In genomic region chr7:127912190-127912871, GRCm38 (mm10) we compare ENCODE assay signal across 8 mouse cellular contexts. TPM values are rescaled to one million over a fixed set of nuclear protein-coding genes. Genes with fewer than 3 reads are reported as not detected.
DNase-seq lines count a peak whose midpoint lies in the region; ATAC-seq and TF ChIP-seq lines count a peak whose summit lies in the region.

Kat8 (plus strand) TSS chr7:127912516.

- H3K9ac ChIP-seq in forebrain, embryonic 15.5 days (replicated peaks): peak within 1 kb of the TSS; percentile 81
- peak within 1 kb of the TSS; percentile 83 for H3K9ac ChIP-seq in liver, postnatal 0 days (replicated peaks)
- H3K9ac ChIP-seq in neural tube, embryonic 14.5 days (replicated peaks; ENCODE audit: low read depth, low read length): peak within 1 kb of the TSS; percentile 61

- H3K9me3 ChIP-seq in G1E (replicated peaks): no peaks in the 10 kb centered on the region
- H3K9me3 ChIP-seq in forebrain, embryonic 15.5 days: no peaks in the 10 kb centered on the region
- H3K9me3 ChIP-seq in liver, postnatal 0 days (ENCODE audit: low read length): no peaks in the 10 kb centered on the region
- no peaks in the 10 kb centered on the region for H3K9me3 ChIP-seq in neural tube, embryonic 14.5 days (ENCODE audit: control insufficient read depth, low read length)

- H3K4me3 ChIP-seq in G1E (ENCODE audit: low read depth, low read length): peak within 1 kb of the TSS; percentile 87
- H3K4me3 ChIP-seq in forebrain, embryonic 15.5 days: peak within 1 kb of the TSS; percentile 89
- peak within 1 kb of the TSS; percentile 95 for H3K4me3 ChIP-seq in liver, postnatal 0 days (ENCODE audit: low read depth, low read length)
- H3K4me3 ChIP-seq in neural tube, embryonic 14.5 days (ENCODE audit: low read depth, low read length): peak within 1 kb of the TSS; percentile 65
- peak within 1 kb of the TSS; percentile 92 for H3K4me3 ChIP-seq in testis, adult 2 months (ENCODE audit: control insufficient read depth, low read depth, low read length)

- DNase-seq in G1E (ENCODE audit: low spot score): peak; percentile 83
- peak; percentile 86 for DNase-seq in cerebellum, adult 11-12 months
- DNase-seq in heart, postnatal 14 days: peak; percentile 81 to 88
- DNase-seq in layer of hippocampus, adult 11-12 months (ENCODE audit: low spot score): peak; percentile 88
- peak; percentile 93 for DNase-seq in liver, postnatal 0 days

- no peaks in the 10 kb centered on the region for H3K27me3 ChIP-seq in G1E (ENCODE audit: insufficient read depth, low read length)
- no peaks in the 10 kb centered on the region for H3K27me3 ChIP-seq in forebrain, embryonic 15.5 days
- H3K27me3 ChIP-seq in liver, postnatal 0 days (ENCODE audit: insufficient read depth, low read length): no peaks in the 10 kb centered on the region
- no peaks in the 10 kb centered on the region for H3K27me3 ChIP-seq in neural tube, embryonic 14.5 days (ENCODE audit: control insufficient read depth, insufficient read depth, low read length)
- no peaks in the 10 kb centered on the region for H3K27me3 ChIP-seq in testis, adult 2 months (ENCODE audit: control insufficient read depth, insufficient read depth, low read length)

- peaks cover 21% of the 10 kb centered on the region for H3K4me1 ChIP-seq in G1E (ENCODE audit: insufficient read depth, low read depth, low read length)
- H3K4me1 ChIP-seq in forebrain, embryonic 15.5 days: peaks cover 15% of the 10 kb centered on the region
- peaks cover 10% of the 10 kb centered on the region for H3K4me1 ChIP-seq in liver, postnatal 0 days (ENCODE audit: insufficient read depth)
- peaks cover 5% of the 10 kb centered on the region; the same call in 1 of the 2 replicates for H3K4me1 ChIP-seq in neural tube, embryonic 14.5 days (ENCODE audit: control insufficient read depth, insufficient read depth, low read length)
- no peaks in the 10 kb centered on the region for H3K4me1 ChIP-seq in testis, adult 2 months (ENCODE audit: control insufficient read depth, insufficient read depth, low read length)

- H3K36me3 ChIP-seq in G1E (replicated peaks): peaks cover 63% of the 10 kb centered on the region
- peaks cover 41% of the 10 kb centered on the region for H3K36me3 ChIP-seq in forebrain, embryonic 15.5 days
- peaks cover 36% of the 10 kb centered on the region for H3K36me3 ChIP-seq in liver, postnatal 0 days (replicated peaks; ENCODE audit: insufficient read depth, low read length)
- peaks cover 19% of the 10 kb centered on the region for H3K36me3 ChIP-seq in neural tube, embryonic 14.5 days (ENCODE audit: control insufficient read depth, insufficient read depth, low read length)
- H3K36me3 ChIP-seq in testis, adult 2 months (ENCODE audit: control insufficient read depth, insufficient read depth, low read length): peaks cover 1% of the 10 kb centered on the region; the same call in 1 of the 2 replicates

- under 1% methylated on average over 40 of the region's 40 CpGs for WGBS in forebrain, embryonic 15.5 days
- whole genome bisulfite sequencing in liver, postnatal 0 days (ENCODE audit: insufficient replicate concordance): under 1% methylated on average over 40 of the region's 40 CpGs
- 1% methylated on average over 40 of the region's 40 CpGs for WGBS in neural tube, embryonic 14.5 days

- H3K27ac ChIP-seq in forebrain, embryonic 15.5 days (replicated peaks): peak within 1 kb of the TSS; percentile 84
- peak within 1 kb of the TSS; percentile 83 for H3K27ac ChIP-seq in liver, postnatal 0 days (ENCODE audit: low read depth)
- H3K27ac ChIP-seq in neural tube, embryonic 14.5 days (ENCODE audit: low read depth, low read length): peak within 1 kb of the TSS; percentile 70
- H3K27ac ChIP-seq in testis, adult 2 months (ENCODE audit: control insufficient read depth, insufficient read depth, low read depth, low read length): peak within 1 kb of the TSS; percentile 83

- no peak for TF ChIP-seq CTCF in G1E (IDR thresholded peaks at IDR 0.05; ENCODE audit: low read depth, low read length)
- TF ChIP-seq CTCF in liver, postnatal 0 days (IDR thresholded peaks at IDR 0.05; ENCODE audit: low read depth): no peak
- no peak for TF ChIP-seq CTCF in testis, adult 2 months (IDR thresholded peaks at IDR 0.05; ENCODE audit: control insufficient read depth, insufficient read depth, insufficient replicate concordance, low read depth, low read length)

- TF ChIP-seq EP300 in liver, postnatal 0 days (IDR thresholded peaks at IDR 0.05; ENCODE audit: low read depth): peak; percentile 66

- peak; percentile 86 for ATAC-seq in G1E (ENCODE audit: extremely low read depth, insufficient number of reproducible peaks, low FRiP score, poor library complexity, severe bottlenecking)
- peak; percentile 97 for ATAC-seq in forebrain, embryonic 15.5 days (replicated peaks)
- peak; percentile 97 for ATAC-seq in liver, postnatal 0 days
- peak; percentile 96 for ATAC-seq in neural tube, embryonic 14.5 days (ENCODE audit: low read depth)

- H3K4me2 ChIP-seq in forebrain, embryonic 15.5 days (replicated peaks): peak within 1 kb of the TSS; percentile 79
- peak within 1 kb of the TSS; percentile 83 for H3K4me2 ChIP-seq in liver, postnatal 0 days (ENCODE audit: low read depth, low read length)
- H3K4me2 ChIP-seq in neural tube, embryonic 14.5 days (ENCODE audit: low read depth, low read length): peak within 1 kb of the TSS; percentile 59

- peak; percentile 92 for TF ChIP-seq POLR2A in testis, adult 2 months (IDR thresholded peaks at IDR 0.05; ENCODE audit: control insufficient read depth, low read depth, low read length)

- intact Hi-C loops in heart, postnatal 14 days (cut with DNase I): no loop called here

RNA-seq across cellular contexts. Expression of gene Kat8, which starts in this region (rescaled TPM):
- total RNA-seq in G1E (2014; fragmentation: Nextera tagmentation) (39.0 and 45.1 TPM in 2 replicates), G1E (2017) (44.0 and 44.5 TPM in 2 replicates)
- polyA plus RNA-seq in G1E (2012): 6.8 and 7.4 TPM in 2 replicates
- polyA plus RNA-seq in forebrain, embryonic 15.5 days (2015; fragmentation: Nextera tagmentation; extraction: Ambion mirVana): 52.7 and 56.5 TPM in 2 replicates
- total RNA-seq in heart, postnatal 14 days (2021): 10 to 100 TPM; 13.5 TPM
- 12.5 and 13.2 TPM in 2 replicates for polyA plus RNA-seq in liver, postnatal 0 days (2015; fragmentation: Nextera tagmentation; extraction: Ambion mirVana)
- polyA plus RNA-seq in neural tube, embryonic 14.5 days (2014; fragmentation: Nextera tagmentation; extraction: Ambion mirVana): 48.6 and 49.4 TPM in 2 replicates
- 98.4 and 105 TPM in 2 replicates for polyA plus RNA-seq in testis, adult 2 months (2012; rRNA removed)

Comparison
In these comparisons a context has a peak if more than half of its experiments do, and no peak if none do; other contexts are left out.
1. Peak in every context shown above with its lines: DNase-seq, ATAC-seq, H3K4me3 ChIP-seq and H3K27ac ChIP-seq.